Mouse (Mus musculus) olfactory bulb, adult 2 months (tissue): ENCODE measurements around the gene Pom121.

Experiments
- CTCF ChIP-seq: fragments of 200-500 bp; IDR thresholded peaks from 2 replicates; pipeline ENCODE4 v1.5.1; 2012; ENCODE audit warnings: low read depth, mild to moderate bottlenecking, low read length, moderate library complexity; ENCODE audit not compliant: insufficient read depth
- POLR2A ChIP-seq: fragments of 200-500 bp; IDR thresholded peaks from 2 replicates; pipeline ENCODE4 v1.6.1; 2012; ENCODE audit warnings: mild to moderate bottlenecking, low read depth, low read length, moderate library complexity; ENCODE audit not compliant: insufficient read depth

- TF ChIP-seq POLR2A (no peak), CTCF (no peak)
Measured at GRCm38 (mm10) chr5:135376341-135376740, 18.0 kb downstream of the Pom121 start.
